Mouse (Mus musculus): ENCODE results near the gene Lurap1. TPM values are rescaled to one million over a fixed set of nuclear protein-coding genes. Genes with fewer than 3 reads are reported as not detected.

Lurap1 gene
- polyA plus RNA-seq, 1 experiment: 1.4 TPM

DNA sequence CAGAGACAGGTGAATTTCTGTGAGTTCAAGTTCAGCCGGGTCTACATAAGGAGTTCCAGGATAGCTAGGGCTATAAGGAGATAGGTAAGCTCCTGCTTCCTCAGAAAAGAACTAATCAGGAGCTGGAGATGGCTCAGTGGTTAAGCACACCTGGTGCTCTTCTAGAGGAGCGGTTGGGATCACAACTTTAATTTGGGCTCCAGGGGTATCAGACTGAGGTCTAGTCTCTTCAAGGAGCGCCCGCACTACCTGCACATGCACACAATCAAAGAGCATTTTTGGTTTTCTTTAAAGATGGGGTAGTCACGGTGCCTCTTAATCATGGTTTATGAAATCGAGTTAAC is 1.4 kb downstream of the Lurap1 start:
- Histone ChIP-seq H3K79me2 (ENCODE audit: control insufficient read depth, insufficient read depth) (peaks cover 36% of the 10 kb centered on the region), H3K27me3 (ENCODE audit: control insufficient read depth, insufficient read depth, insufficient read length) (no peaks in the 10 kb centered on the region), H3K4me3 (ENCODE audit: insufficient read depth, poor library complexity, severe bottlenecking) (peak overlapping the region; percentile 57), H3K79me3 (ENCODE audit: low read depth) (peaks cover 13% of the 10 kb centered on the region), H3ac (ENCODE audit: control insufficient read depth, insufficient read length, low read depth) (peak overlapping the region; percentile 99), H3K36me3 (ENCODE audit: control insufficient read depth, insufficient read depth) (peaks cover 29% of the 10 kb centered on the region)
- TF ChIP-seq USF1 (IDR thresholded peaks at IDR 0.05; ENCODE audit: low read depth) (no peak), CEBPB (IDR thresholded peaks at IDR 0.05; ENCODE audit: low read depth) (no peak), CTCF (IDR thresholded peaks at IDR 0.05; ENCODE audit: control insufficient read depth, insufficient read depth, insufficient read length) (no peak), MYOG (IDR thresholded peaks at IDR 0.05; ENCODE audit: control insufficient read depth, extremely low read depth, insufficient read length) (no peak)

DNA sequence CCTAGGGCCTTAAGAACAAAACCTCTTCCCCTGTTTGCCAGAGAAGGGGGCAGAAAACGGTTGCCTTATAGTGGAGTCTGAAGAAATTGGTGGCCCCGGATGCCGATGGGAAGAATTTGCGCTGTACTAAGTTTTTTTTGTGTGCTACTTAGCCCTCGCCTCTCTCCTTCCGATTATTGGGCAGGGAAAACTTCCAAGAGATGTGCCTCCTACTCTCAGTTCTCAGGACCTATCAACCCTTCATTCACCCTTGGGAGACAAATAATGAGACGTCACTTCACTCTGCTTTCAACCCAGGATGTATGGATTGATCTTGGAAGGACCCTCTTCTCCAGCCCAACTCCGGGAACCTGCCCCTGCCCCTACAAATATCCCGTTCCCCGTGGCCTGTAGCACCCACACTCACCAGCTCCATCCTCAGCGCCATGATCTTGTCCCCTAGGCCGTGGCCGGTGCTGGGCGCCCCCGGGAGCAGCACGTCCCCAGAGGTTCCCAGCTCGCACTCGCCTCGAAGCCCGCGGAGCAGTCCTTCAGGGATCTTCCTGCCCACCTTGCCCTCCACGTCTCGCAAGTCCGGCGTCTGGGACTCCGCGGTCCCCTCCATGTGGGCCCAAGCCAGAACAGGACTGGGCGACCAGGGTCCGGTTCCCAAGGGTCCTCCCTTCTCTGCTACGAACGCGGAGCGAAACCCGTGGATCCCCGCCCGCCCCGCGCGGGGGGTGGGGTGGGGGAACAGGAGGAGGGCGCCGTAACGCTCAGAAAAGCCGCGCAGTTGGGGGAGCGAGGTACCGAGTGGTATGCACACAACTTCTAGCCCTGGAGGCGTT is 7.0 kb downstream of the Lurap1 start:
- no peaks in the 10 kb centered on the region for H3K79me2 ChIP-seq (ENCODE audit: control insufficient read depth, insufficient read depth)
- no peaks in the 10 kb centered on the region for H3K27me3 ChIP-seq (ENCODE audit: control insufficient read depth, insufficient read depth, insufficient read length)
- no peaks in the 10 kb centered on the region for H3K36me3 ChIP-seq (ENCODE audit: control insufficient read depth, insufficient read depth)
- peak overlapping the region; percentile 60 for H3ac ChIP-seq (ENCODE audit: control insufficient read depth, insufficient read length, low read depth)
- H3K79me3 ChIP-seq (ENCODE audit: low read depth): no peaks in the 10 kb centered on the region
- peak overlapping the region; percentile 50 for H3K4me3 ChIP-seq (ENCODE audit: insufficient read depth, poor library complexity, severe bottlenecking)
- TF ChIP-seq MYOG (IDR thresholded peaks at IDR 0.05; ENCODE audit: control insufficient read depth, extremely low read depth, insufficient read length): no peak
- TF ChIP-seq MYOD1 (IDR thresholded peaks at IDR 0.05; ENCODE audit: control insufficient read depth, insufficient read length, low read depth): no peak
- no peak for TF ChIP-seq FOSL1 (IDR thresholded peaks at IDR 0.05; ENCODE audit: insufficient read depth, low read length, poor library complexity, severe bottlenecking)
- TF ChIP-seq USF1 (IDR thresholded peaks at IDR 0.05; ENCODE audit: low read depth): no peak
- no peak for TF ChIP-seq MAX (IDR thresholded peaks at IDR 0.05)
- TF ChIP-seq CEBPB (IDR thresholded peaks at IDR 0.05; ENCODE audit: low read depth): no peak
- TF ChIP-seq CTCF (IDR thresholded peaks at IDR 0.05; ENCODE audit: control insufficient read depth, insufficient read depth, insufficient read length): no peak

DNA sequence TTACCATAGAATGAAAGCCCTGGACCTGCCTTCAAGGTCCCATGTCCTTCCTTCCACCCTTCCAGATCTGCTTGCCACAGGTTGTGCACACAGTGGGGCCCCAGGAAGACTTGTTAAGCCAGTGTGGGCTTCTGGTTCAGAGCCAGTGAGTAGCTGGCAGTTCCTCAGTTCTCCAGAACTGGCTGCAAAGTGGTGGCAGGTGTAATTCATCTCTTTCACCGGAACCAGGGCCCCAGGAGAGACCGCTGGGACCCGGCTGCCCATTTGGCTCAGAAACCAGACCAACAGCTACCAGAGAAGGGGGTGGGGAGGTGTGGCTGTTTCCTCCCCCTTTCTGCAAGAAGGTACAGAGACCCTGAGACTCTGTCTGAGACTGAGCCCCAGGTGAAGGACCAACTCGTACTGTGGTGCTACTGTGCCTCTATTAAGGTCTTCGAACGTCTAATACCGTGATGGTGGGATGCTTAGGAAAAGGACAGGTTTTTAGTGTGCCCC is 7.8 kb downstream of the Lurap1 start:
- Histone ChIP-seq H3K4me3 (ENCODE audit: insufficient read depth, poor library complexity, severe bottlenecking) (no peak overlapping the region), H3K79me3 (ENCODE audit: low read depth) (no peaks in the 10 kb centered on the region), H3K36me3 (ENCODE audit: control insufficient read depth, insufficient read depth) (no peaks in the 10 kb centered on the region), H3K79me2 (ENCODE audit: control insufficient read depth, insufficient read depth) (no peaks in the 10 kb centered on the region), H3K27me3 (ENCODE audit: control insufficient read depth, insufficient read depth, insufficient read length) (no peaks in the 10 kb centered on the region), H3ac (ENCODE audit: control insufficient read depth, insufficient read length, low read depth) (no peak overlapping the region)
- no peak for TF ChIP-seq MYOG (IDR thresholded peaks at IDR 0.05; ENCODE audit: control insufficient read depth, extremely low read depth, insufficient read length)
- no peak for TF ChIP-seq CTCF (IDR thresholded peaks at IDR 0.05; ENCODE audit: control insufficient read depth, insufficient read depth, insufficient read length)
- TF ChIP-seq CEBPB (IDR thresholded peaks at IDR 0.05; ENCODE audit: low read depth): no peak
- TF ChIP-seq MAX (IDR thresholded peaks at IDR 0.05): no peak
- no peak for TF ChIP-seq USF1 (IDR thresholded peaks at IDR 0.05; ENCODE audit: low read depth)
- no peak for TF ChIP-seq MYOD1 (IDR thresholded peaks at IDR 0.05; ENCODE audit: control insufficient read depth, insufficient read length, low read depth)
- no peak for TF ChIP-seq FOSL1 (IDR thresholded peaks at IDR 0.05; ENCODE audit: insufficient read depth, low read length, poor library complexity, severe bottlenecking)

DNA sequence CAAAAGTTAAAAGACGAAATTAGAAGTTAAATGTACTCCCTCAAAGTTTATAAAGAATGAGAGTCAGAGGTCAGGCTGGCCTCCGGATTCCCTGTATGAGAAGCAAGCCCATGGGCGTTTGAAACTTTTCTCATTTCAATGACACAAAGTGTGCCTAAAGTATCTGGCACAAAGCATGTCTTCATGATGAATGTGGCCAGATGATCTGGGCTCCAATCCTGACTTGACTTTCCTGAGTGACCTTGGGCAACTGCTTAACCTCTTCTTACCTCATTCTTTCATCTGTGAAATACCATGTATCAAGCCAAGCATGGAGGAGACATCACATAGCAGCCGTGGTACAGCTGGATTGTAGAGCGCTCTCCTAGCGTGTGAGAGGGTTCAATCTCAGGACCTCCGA is 8.9 kb downstream of the Lurap1 start:
- no peaks in the 10 kb centered on the region for H3K79me3 ChIP-seq (ENCODE audit: low read depth)
- TF ChIP-seq FOSL1 (IDR thresholded peaks at IDR 0.05; ENCODE audit: insufficient read depth, low read length, poor library complexity, severe bottlenecking) (no peak), MYOG (IDR thresholded peaks at IDR 0.05; ENCODE audit: control insufficient read depth, extremely low read depth, insufficient read length) (no peak), CTCF (IDR thresholded peaks at IDR 0.05; ENCODE audit: control insufficient read depth, insufficient read depth, insufficient read length) (no peak), CEBPB (IDR thresholded peaks at IDR 0.05; ENCODE audit: low read depth) (no peak), USF1 (IDR thresholded peaks at IDR 0.05; ENCODE audit: low read depth) (no peak), MAX (IDR thresholded peaks at IDR 0.05) (no peak), MYOD1 (IDR thresholded peaks at IDR 0.05; ENCODE audit: control insufficient read depth, insufficient read length, low read depth) (no peak)
- no peaks in the 10 kb centered on the region for H3K36me3 ChIP-seq (ENCODE audit: control insufficient read depth, insufficient read depth)
- no peak overlapping the region for H3ac ChIP-seq (ENCODE audit: control insufficient read depth, insufficient read length, low read depth)
- no peaks in the 10 kb centered on the region for H3K79me2 ChIP-seq (ENCODE audit: control insufficient read depth, insufficient read depth)
- H3K27me3 ChIP-seq (ENCODE audit: control insufficient read depth, insufficient read depth, insufficient read length): no peaks in the 10 kb centered on the region
- H3K4me3 ChIP-seq (ENCODE audit: insufficient read depth, poor library complexity, severe bottlenecking): no peak overlapping the region

DNA sequence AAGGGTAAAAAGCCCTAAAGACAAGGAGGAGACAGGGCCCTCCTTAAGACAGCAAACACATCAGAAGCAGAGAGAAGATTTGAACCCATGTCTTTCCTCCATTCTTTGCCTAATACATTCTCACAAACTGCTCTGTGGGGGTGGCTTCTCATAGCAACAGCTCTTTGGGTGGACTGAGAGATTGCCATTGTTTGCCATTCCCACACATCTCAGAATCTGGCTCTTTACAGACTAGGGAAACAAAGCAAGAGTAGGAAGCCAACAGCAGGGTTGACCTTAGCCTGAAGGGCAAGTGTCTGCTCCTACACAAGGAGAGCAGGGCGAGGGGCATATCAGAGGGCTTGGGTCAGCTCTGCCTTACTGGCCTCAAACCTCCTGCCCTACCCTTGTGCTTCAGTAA is 9.4 kb downstream of the Lurap1 start:
- H3K4me3 ChIP-seq (ENCODE audit: insufficient read depth, poor library complexity, severe bottlenecking): no peak overlapping the region
- H3ac ChIP-seq (ENCODE audit: control insufficient read depth, insufficient read length, low read depth): no peak overlapping the region
- H3K79me2 ChIP-seq (ENCODE audit: control insufficient read depth, insufficient read depth): no peaks in the 10 kb centered on the region
- H3K79me3 ChIP-seq (ENCODE audit: low read depth): no peaks in the 10 kb centered on the region
- TF ChIP-seq USF1 (IDR thresholded peaks at IDR 0.05; ENCODE audit: low read depth): no peak
- TF ChIP-seq CTCF (IDR thresholded peaks at IDR 0.05; ENCODE audit: control insufficient read depth, insufficient read depth, insufficient read length): no peak
- TF ChIP-seq MYOD1 (IDR thresholded peaks at IDR 0.05; ENCODE audit: control insufficient read depth, insufficient read length, low read depth): no peak
- no peak for TF ChIP-seq CEBPB (IDR thresholded peaks at IDR 0.05; ENCODE audit: low read depth)
- no peak for TF ChIP-seq MYOG (IDR thresholded peaks at IDR 0.05; ENCODE audit: control insufficient read depth, extremely low read depth, insufficient read length)
- TF ChIP-seq MAX (IDR thresholded peaks at IDR 0.05): no peak
- no peak for TF ChIP-seq FOSL1 (IDR thresholded peaks at IDR 0.05; ENCODE audit: insufficient read depth, low read length, poor library complexity, severe bottlenecking)
- H3K36me3 ChIP-seq (ENCODE audit: control insufficient read depth, insufficient read depth): no peaks in the 10 kb centered on the region
- H3K27me3 ChIP-seq (ENCODE audit: control insufficient read depth, insufficient read depth, insufficient read length): no peaks in the 10 kb centered on the region
